Mouse (Mus musculus) heart, adult 8-10 months (tissue): ENCODE data around the gene Mrpl55. TPM values are rescaled to one million over a fixed set of nuclear protein-coding genes. Genes with fewer than 3 reads are reported as not detected.

ENCODE experiments used
- DNase-seq: peaks from one replicate; pipeline ENCODE4 v3.0.0; 2022; ENCODE audit warnings: low spot score
- total RNA-seq, 4 experiments: library from RNA; stranded (reverse); gene quantifications; 2 replicates each; pipeline ENCODE4 v1.2.4; 2022

Mrpl55 gene
- total RNA-seq, 4 experiments from 2014 or later = 100 to 119 (median 114) TPM

- DNase-seq = no peak
Measured at GRCm38 (mm10) chr11:59226787-59227603, 24.7 kb downstream of the Mrpl55 start.

DNA sequence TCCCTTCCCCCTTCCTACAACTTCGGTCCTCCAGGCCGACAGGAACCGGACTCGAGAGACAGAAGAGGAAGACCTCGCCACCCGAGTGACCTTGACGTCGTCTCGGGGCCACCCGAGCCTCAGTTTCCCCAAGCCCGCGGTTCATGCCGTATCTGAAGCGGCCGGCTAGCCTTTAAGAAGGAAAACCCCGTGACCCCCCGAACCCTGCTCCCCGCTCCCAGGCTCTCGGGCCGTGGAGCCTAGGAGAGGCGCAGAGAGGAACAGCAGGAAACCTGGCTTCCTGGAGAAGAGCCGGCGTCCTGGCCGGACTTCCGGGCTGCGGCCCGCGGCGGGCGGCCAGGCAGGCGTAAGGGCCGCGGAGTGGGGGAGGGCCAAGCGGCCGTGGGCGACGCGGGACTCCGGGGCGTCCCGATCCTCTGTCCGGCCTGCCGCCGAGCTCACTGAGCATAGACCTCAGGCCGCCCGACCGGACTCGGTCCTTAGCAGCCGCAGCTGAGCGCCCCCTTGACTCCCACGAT, 25.4 kb downstream of the Mrpl55 start:
- no peak for DNase-seq

- peak; percentile 95 for DNase-seq
Measured at GRCm38 (mm10) chr11:59228122-59228953, 26.1 kb downstream of the Mrpl55 start, which contains the start of gene Arf1. TSS of gene Arf1 (minus strand) at chr11:59228270.

DNA sequence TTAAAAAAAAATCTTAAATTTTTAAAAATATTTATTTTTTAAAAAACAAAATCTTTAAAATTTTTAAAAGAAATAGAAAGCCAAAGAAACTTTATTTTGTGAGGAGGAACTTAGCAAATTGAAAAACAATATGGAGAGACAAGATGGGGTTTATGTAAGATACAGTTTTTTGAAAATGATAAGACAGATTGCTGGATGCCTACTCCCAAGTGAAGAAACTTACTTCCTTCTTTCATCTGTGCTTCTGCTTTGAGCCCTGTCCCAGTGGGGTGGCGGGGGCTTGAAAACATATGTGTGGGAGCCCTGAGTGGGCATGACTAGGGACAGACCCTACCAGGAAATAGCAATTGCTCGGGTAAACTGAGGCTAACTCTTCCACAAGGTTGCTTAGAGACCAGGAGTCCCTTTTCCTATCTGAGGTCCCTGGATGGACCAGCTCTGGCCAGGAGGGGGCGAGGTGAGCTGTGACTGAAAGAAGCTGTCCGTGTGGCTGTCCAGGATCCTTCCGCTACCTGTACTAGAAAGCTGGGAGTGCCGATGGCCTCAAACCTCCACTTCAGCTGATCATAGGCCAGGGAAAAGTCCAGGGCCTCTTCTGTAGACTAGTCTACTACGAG, 28.0 kb downstream of the Mrpl55 start:
- DNase-seq = peak; percentile 56

DNA sequence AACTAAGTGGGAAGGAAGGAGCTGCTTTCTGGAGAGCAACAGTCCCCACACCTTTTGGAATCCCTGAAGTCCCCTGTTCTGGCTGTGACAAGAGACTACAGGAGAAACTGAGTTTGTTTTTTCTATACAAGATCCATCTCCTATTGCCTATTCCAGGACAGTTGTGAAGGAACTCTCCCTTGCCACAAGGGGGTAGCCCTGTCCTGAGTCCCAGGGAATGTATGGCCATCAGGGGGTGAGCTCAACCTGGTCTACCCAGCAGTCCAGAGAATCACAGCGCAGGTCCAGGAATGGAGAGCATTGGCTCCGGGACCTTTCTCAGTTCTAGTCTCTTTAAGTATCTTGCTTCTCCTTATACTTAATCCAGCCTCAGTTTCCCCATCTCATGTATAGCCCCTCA, 30.5 kb downstream of the Mrpl55 start:
- no peak for DNase-seq

- no peak for DNase-seq
Measured at GRCm38 (mm10) chr11:59238525-59239427, 36.5 kb downstream of the Mrpl55 start.

DNA sequence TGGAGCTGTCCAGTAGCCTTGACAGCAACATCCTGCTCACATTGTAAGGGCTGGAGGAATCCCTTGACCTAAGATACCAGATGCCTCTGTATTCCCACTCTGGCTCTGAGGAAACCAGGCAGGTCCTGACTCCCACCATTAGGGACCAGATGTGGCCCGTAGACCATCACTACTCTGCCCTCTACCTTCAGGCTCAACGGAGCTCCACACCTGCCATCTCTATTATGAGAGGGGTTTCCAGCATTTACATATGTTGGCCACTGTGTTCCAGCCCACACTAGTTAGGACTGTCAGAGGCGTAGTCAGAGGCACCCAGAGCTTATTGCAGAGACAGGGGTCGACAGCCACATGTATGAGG, 37.1 kb downstream of the Mrpl55 start:
- no peak for DNase-seq

GRCm38 (mm10) chr11:59239796-59240195, 37.5 kb downstream of the Mrpl55 start:
- DNase-seq = no peak

GRCm38 (mm10) chr11:59241841-59242240, 39.6 kb downstream of the Mrpl55 start:
- DNase-seq = no peak

GRCm38 (mm10) chr11:59243856-59244255, 41.6 kb downstream of the Mrpl55 start:
- DNase-seq = no peak

- no peak for DNase-seq
Measured at GRCm38 (mm10) chr11:59248101-59248500, 45.8 kb downstream of the Mrpl55 start.

Other genes with a start within 250 kb of the Mrpl55 start
- 10 to 100 TPM; 10.5 to 17.8 (median 16.0) TPM for gene Hist3h2a, start 247.8 kb upstream of the Mrpl55 start, total RNA-seq
- under 1 TPM in 3 of 4 experiments, not detected in 1; 0.06 to 0.20 (median 0.08) TPM for gene Trim17, start 247.8 kb upstream of the Mrpl55 start, total RNA-seq
- gene Trim11, start 224.4 kb upstream of the Mrpl55 start, total RNA-seq = 10 to 100 TPM; 14.7 to 18.9 (median 16.5) TPM
- 1,000 to 10,000 TPM in 1 of 4 experiments, 100 to 1,000 TPM in 3; 788 to 1,002 (median 896) TPM for gene Obscn, start 66.1 kb upstream of the Mrpl55 start, total RNA-seq
- 10 to 100 TPM; 14.8 to 21.8 (median 19.4) TPM for gene Iba57, start 38.7 kb upstream of the Mrpl55 start, total RNA-seq
- gene Gjc2, start 19.3 kb upstream of the Mrpl55 start, total RNA-seq = under 1 TPM; 0.62 to 0.82 (median 0.63) TPM
- 100 to 1,000 TPM; 112 to 142 (median 128) TPM for gene Guk1, start 10.3 kb upstream of the Mrpl55 start, total RNA-seq
- gene 2310033P09Rik, start 5.8 kb downstream of the Mrpl55 start, total RNA-seq = 10 to 100 TPM in 3 of 4 experiments, 1 to 10 TPM in 1; 9.8 to 12.9 (median 10.6) TPM
- 100 to 1,000 TPM; 261 to 279 (median 274) TPM for gene Arf1, start 25.8 kb downstream of the Mrpl55 start, total RNA-seq
- gene Wnt3a, start 88.3 kb downstream of the Mrpl55 start, total RNA-seq = not detected
- gene Wnt9a, start 104.4 kb downstream of the Mrpl55 start, total RNA-seq = 1 to 10 TPM; 4.3 to 4.9 (median 4.6) TPM
- not detected for gene Prss38, start 173.2 kb downstream of the Mrpl55 start, total RNA-seq
- 10 to 100 TPM; 10.4 to 13.8 (median 12.5) TPM for gene Jmjd4, start 247.6 kb downstream of the Mrpl55 start, total RNA-seq
- 10 to 100 TPM; 41.5 to 52.6 (median 44.8) TPM for gene Snap47, start 248.7 kb downstream of the Mrpl55 start, total RNA-seq